Mouse (Mus musculus) left cerebral cortex, postnatal 36 days (tissue): Measurements from ENCODE around the gene Pimreg. TPM values are rescaled to one million over a fixed set of nuclear protein-coding genes. Genes with fewer than 3 reads are reported as not detected.

Experiments used
- DNase-seq, 2 experiments: peaks; one replicate each; pipeline ENCODE4 v3.0.0; 2021 to 2022; ENCODE audit warnings: low spot score in 2 of 2, mixed read lengths in 1 of 2
- intact Hi-C: fragments of 180-260 bp; cut with DNase I; formaldehyde crosslinking; loops from one replicate; pipeline ENCODE4 v1.15.1; 2025
- total RNA-seq, 2 experiments: library from RNA; stranded (reverse); gene quantifications; 2 replicates each; pipeline ENCODE4 v1.2.3; 2021

The Pimreg gene
- 1 to 10 TPM in 1 of 2 experiments, under 1 TPM in 1; 0.43 to 1.1 TPM for total RNA-seq

DNA sequence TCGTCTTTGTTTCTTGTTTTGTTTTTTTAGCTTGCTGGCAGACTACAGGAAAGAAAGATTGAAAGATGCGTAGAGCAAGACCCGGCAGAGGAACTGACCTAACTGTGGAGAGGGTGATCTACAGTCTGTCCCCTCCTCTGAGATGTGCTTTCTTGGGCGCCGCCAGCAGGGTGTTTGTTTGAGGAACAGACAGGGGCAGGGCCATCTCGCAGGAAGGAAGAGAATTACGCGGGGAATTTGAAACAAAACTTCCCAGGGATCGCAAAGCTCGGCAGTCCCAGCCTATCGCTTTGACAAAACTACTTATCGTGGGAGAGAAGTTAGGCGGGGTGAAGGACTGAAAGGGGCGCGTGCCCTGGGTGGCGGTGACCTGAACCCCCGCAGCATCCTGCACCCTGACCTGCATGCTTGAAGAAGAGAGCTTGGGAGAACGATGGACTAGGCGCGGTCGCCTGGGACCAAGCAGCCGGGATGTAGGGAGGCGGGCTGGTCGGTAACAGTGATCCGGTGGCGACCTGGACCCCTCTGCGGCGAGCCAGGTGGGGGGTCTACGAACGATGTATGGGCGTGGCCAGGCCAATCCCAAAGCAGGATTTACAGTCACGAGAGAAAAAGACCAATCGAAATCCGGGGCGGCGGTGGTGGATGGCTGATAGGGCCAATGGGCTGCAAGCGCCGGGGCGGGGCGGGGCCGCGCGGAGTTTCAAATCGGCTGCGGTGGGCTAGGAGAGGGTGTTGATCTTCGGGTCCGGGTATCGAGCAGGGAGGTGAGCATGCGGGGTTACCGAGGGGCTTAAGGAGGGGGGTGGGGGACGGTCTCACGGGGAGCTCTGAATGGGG is at the start of gene Pimreg:
Gene Pimreg, plus strand, starts transcription at position 265 of the 840 bp plus-strand sequence.
- intact Hi-C loops: no loop called here
- DNase-seq: peak; percentile 68 to 77

GRCm38 (mm10) chr11:71992438-71992837 is 49.4 kb upstream of the Pimreg start:
- DNase-seq: no peak
- intact Hi-C loops: no loop called here

GRCm38 (mm10) chr11:71995968-71996511 is 45.8 kb upstream of the Pimreg start:
- DNase-seq: peak; percentile 31 to 51
- intact Hi-C loops: no loop called here

GRCm38 (mm10) chr11:71996805-71997204 is 45.0 kb upstream of the Pimreg start:
- intact Hi-C loops: no loop called here
- DNase-seq: no peak

- intact Hi-C loops: no loop called here
- DNase-seq: no peak
Measured at GRCm38 (mm10) chr11:72000194-72000593, 41.6 kb upstream of the Pimreg start.

DNA sequence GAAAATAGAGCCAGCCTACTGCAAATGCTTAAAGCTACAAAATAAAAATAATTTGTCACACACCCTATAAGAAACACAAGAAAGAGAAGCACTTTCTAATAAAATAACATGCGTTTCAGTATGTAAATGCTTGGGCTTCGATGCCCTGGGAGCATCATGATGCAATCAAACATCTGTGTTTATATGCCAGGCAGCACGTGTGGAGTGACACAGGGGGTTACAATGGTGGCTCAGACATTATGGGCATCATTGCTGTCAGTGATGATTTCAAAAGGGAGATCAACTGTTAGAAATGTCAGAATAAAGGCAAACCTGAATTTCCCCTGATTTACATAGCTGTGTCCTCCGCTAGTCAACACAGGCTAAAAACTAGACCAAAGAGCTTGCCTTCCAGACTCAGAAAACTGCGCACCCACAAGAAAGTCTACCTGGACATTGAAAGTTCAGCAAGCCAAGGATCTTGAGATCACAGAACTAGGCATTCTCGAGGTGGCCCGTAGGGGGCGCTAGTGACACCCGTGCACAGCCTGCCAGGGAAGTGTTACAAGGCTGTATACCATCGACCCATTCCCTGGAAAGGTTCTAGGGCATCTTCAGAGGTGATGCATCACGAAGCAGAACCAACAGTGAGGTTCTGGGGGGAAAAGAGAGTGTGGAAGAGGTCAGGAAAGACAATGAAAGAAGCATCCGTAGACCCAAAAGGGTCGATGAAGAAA is 39.5 kb upstream of the Pimreg start:
- no peak for DNase-seq
- intact Hi-C loops: no loop called here

GRCm38 (mm10) chr11:72003171-72003570 is 38.7 kb upstream of the Pimreg start:
- no peak for DNase-seq
- intact Hi-C loops: no loop called here

GRCm38 (mm10) chr11:72005547-72005946 is 36.3 kb upstream of the Pimreg start:
- no peak for DNase-seq
- intact Hi-C loops: no loop called here

DNA sequence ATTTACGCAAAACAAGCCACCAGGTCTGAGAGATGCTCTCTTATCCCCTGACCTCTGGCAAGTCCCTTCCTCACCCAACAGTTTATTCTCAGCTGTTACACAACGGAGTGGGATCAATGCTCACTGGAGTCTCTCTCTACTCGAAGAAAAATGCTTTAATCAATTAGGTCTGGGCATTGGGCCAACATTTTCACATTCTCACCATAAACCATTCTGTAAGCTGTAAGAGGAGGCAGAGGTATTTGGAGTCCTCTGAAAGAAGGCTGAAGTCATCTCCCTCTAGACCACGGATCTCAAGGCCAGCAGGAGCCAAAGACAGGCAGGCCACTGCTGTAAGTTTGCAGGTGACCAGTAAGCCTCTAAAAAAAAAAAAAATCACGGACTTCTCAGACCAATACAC is 31.5 kb upstream of the Pimreg start:
- DNase-seq: no peak
- intact Hi-C loops: loop anchor here (5.0 kb wide), 1 partner anchor 148 kb away; no protein-coding TSS in a partner anchor

DNA sequence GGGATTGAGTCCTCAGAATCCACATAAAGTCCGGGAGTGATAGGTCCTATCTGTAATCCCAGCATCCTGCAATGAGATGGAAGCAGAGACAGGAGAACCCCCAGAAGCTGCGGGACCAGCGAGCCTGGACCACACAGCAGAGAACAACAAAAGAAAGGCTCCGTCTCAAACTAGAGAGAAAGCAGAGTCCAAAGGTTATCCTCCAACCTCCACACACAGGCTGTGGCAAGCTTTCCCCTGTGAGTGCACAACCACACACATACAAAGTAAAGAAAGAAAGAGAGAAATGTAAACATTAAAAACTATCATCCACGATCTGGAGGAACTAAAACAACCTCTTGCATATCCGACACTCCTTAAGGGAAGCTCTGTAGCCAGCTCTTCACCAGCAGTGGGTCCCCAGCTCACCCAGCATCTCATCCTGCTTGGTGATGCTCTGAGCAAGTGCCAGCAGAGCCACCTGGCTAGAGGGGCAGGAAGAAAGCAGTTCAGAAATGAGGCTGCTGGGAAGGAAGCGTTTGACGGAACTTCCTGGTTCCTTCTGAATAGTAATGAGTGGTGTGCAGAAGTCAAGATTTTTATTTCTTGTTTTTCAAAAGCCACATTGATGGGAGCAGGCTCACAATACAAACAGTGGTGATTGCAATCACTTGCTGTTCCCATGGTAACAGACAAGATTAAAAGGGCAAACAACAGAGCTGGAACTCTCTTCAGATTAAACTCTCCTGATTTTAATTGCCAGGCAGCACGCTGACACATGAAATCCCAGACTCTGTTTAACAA is 30.7 kb upstream of the Pimreg start:
- intact Hi-C loops: loop anchor here (5.0 kb wide), 1 partner anchor 149 kb away; no protein-coding TSS in a partner anchor
- DNase-seq: no peak

DNA sequence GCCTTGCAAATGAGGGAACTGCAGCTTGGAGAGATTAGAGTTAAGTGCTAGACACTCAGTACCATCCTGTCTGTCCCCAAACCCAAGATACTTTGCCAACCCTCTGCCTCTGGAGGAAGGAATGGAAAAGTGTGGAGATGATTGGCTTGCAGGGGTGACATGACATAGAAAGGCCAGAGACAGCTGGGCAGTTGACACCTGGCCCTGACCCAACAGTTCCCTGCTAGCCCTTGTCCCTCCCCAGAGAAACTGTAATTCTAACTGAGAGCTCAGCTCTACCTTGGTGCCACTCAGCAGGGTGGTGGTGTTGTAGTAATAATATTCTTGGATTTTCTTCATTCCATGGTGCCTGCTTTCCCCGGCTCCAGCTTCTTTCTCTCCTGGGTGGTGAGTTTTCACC is 29.9 kb upstream of the Pimreg start:
- DNase-seq: no peak
- intact Hi-C loops: loop anchor here (5.0 kb wide), 1 partner anchor 150 kb away; no protein-coding TSS in a partner anchor

- intact Hi-C loops: loop anchor here (5.0 kb wide), 1 partner anchor 152 kb away; no protein-coding TSS in a partner anchor
- DNase-seq: no peak
Measured at GRCm38 (mm10) chr11:72014674-72015073, 27.2 kb upstream of the Pimreg start.

GRCm38 (mm10) chr11:72016518-72017252 is 25.1 kb upstream of the Pimreg start:
- DNase-seq: no peak
- intact Hi-C loops: no loop called here

- intact Hi-C loops: no loop called here
- DNase-seq: no peak
Measured at GRCm38 (mm10) chr11:72017253-72017601, 24.6 kb upstream of the Pimreg start.

- intact Hi-C loops: loop anchor here (5.0 to 10.0 kb wide), 3 partner anchors 244 to 349 kb away; no protein-coding TSS in a partner anchor
- DNase-seq: no peak
Measured at GRCm38 (mm10) chr11:72021015-72021414, 20.8 kb upstream of the Pimreg start.

DNA sequence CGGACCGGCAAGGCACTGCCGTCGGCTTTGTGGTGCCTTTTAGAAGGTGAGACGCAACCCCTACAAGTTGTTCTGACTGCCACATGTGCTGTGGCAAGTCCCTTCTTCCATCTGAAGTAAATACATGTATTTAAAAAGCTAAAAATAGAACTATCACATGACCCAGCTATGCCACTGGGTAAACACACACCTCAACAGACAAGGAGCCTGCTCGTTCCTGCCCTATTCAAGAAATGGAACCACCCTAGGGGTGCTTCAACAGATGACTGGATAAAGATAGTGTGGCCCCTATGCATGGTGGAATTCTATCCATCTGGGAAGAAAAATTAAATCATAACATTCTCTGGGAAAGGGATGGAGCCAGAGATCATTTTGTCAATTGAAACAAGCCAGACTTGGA is 19.0 kb upstream of the Pimreg start:
- DNase-seq: no peak
- intact Hi-C loops: loop anchor here (5.0 to 10.0 kb wide), 3 partner anchors 246 to 351 kb away; no protein-coding TSS in a partner anchor

DNA sequence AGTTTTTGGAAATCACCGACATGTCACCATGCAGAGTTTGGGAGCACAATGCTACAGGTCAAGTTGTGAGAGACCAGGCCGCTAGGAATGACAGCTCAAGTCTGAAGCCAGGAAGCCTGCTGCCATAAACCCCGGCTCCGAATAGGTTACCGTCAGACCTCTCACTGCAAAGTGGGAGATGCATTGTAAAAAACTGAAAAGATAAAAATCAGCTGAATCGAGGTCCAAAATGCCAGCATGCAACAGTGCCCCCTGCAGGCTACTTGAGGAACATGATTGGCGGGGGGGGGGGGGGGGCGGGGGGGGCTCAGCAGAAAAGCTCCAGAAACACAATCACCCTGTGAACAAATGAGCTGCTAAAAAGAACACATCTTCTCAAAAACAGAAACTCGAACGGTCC is 18.3 kb upstream of the Pimreg start:
- no peak for DNase-seq
- intact Hi-C loops: loop anchor here (5.0 to 10.0 kb wide), 3 partner anchors 246 to 351 kb away; no protein-coding TSS in a partner anchor

DNA sequence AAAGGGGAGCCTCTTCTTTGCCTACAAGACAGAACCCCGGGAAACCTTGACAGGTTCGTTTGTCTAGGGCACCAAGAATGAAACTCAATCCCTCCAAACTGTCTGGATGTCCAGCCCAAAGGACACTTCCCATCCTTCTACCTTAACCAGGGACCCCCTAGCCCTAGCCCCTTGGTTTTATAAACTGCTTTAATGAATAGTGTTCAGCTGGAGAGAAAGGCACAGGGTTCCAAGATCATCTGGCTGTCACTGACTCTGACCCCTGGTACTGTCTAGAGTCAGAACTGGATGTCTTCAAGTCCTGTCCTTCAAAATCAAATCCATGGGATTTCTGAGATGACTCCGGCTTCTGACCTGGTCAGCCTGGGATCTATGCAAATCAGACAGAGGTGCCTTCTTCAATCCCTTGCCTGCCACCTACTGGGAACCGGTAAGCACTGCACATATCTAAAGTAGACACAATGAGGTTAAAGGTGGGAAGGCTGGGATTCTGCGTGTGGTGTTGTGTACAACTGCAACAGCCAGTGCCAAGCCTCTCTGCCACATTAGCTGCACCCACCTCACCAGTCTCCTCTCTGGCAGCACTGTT is 17.5 kb upstream of the Pimreg start:
- intact Hi-C loops: loop anchor here (2.0 to 10.0 kb wide), 4 partner anchors 247 to 677 kb away; no protein-coding TSS in a partner anchor
- peak; percentile 46 to 57 for DNase-seq
